Mouse (Mus musculus) left cerebral cortex, postnatal 4 days (tissue): Measurements from ENCODE around the gene Ube2t. TPM values are rescaled to one million over a fixed set of nuclear protein-coding genes. Genes with fewer than 3 reads are reported as not detected.

Source experiments
- total RNA-seq, 2 experiments: library from RNA; stranded (reverse); gene quantifications; 2 replicates each; pipeline ENCODE4 v1.2.3; 2021

The Ube2t gene
- total RNA-seq, 2 experiments from 2014 or later: 2.3 to 3.0 TPM

Other genes starting within 250 kb of the Ube2t start
- 10 to 100 TPM; 61.4 to 62.1 TPM for gene Ppp1r12b, start 6.6 kb upstream of the Ube2t start, total RNA-seq
- gene Lgr6, start 142.7 kb downstream of the Ube2t start, total RNA-seq: 1 to 10 TPM; 1.6 to 2.3 TPM
- under 1 TPM; 0.10 to 0.24 TPM for gene Ptpn7, start 170.1 kb downstream of the Ube2t start, total RNA-seq
- 100 to 1,000 TPM; 508 to 512 TPM for gene Arl8a, start 184.3 kb downstream of the Ube2t start, total RNA-seq
- 10 to 100 TPM; 15.8 to 18.8 TPM for gene Gpr37l1, start 205.1 kb downstream of the Ube2t start, total RNA-seq